Mouse (Mus musculus) kidney, adult 2 months (tissue): ENCODE measurements at regions not wholly inside any gene's neighbourhood (a gene's known extent, or its start where the extent isn't known, plus 50 kb on each side); places are given as distances from the start of the nearest gene placed in this dataset.

Experiments
- DNase-seq: peaks from one replicate; pipeline ENCODE4 v3.0.0; 2021
- H3K27ac ChIP-seq: fragments of 200-500 bp; 2 replicates; pipeline ENCODE4 v1.5.1; 2012; ENCODE audit warnings: low read depth, low read length, control low read depth, inconsistent platforms; ENCODE audit not compliant: insufficient read depth
- H3K27me3 ChIP-seq: fragments of 200-500 bp; replicated peaks from 2 replicates; pipeline ENCODE4 v1.6.1; 2012; ENCODE audit warnings: mild to moderate bottlenecking, moderate library complexity, low read length, inconsistent platforms; ENCODE audit not compliant: control insufficient read depth, insufficient read depth
- H3K36me3 ChIP-seq: fragments of 200-500 bp; 2 replicates; pipeline ENCODE4 v1.6.1; 2012; ENCODE audit warnings: mild to moderate bottlenecking, moderate library complexity, low read length, inconsistent platforms; ENCODE audit not compliant: control insufficient read depth, insufficient read depth
- H3K4me1 ChIP-seq: fragments of 200-500 bp; 2 replicates; pipeline ENCODE4 v1.6.1; 2011; ENCODE audit warnings: low read length; ENCODE audit not compliant: control insufficient read depth, insufficient read depth
- H3K4me3 ChIP-seq: fragments of 200-500 bp; 2 replicates; pipeline ENCODE4 v1.5.1; 2011; ENCODE audit warnings: mild to moderate bottlenecking, low read depth, low read length, control low read depth; ENCODE audit not compliant: insufficient read depth
- CTCF ChIP-seq: fragments of 200-500 bp; conservative IDR thresholded peaks from 2 replicates; pipeline ENCODE4 v1.5.1; 2011; ENCODE audit warnings: low read depth, mild to moderate bottlenecking, control low read depth, low read length, moderate library complexity, mixed read lengths; ENCODE audit not compliant: insufficient read depth, insufficient read length
- POLR2A ChIP-seq: fragments of 200-500 bp; IDR thresholded peaks from one replicate; pipeline ENCODE4 v1.6.1; 2011; ENCODE audit warnings: low read depth, low read length, control low read depth
- WGBS: fragments of 180-500 bp; shearing (Covaris S2); methylation state at CpG from one replicate; pipeline ENCODE4 v1.1.7; 2018; 5-methylcytosine and 5-hydroxymethylcytosine counted together

DNA sequence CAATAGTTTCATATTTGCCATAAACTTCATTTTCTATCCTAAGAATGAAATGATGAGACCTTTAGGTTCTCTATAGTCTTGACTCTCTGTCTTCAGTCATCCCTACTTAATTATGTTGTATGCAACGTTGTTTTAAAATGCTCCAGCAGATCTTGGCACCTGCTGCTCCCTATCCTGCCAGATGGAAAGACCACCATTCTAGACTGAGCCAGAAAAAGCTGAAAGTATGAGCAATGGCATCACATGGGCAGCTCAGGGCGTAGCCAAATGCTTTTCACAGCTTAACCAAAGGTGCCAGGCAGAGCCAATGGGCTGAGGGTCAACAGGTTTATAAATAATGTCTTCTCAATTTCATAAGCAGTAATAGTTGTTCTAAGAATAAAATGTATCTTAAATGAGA is 190.2 kb upstream of the Cdh20 start:
- Histone ChIP-seq H3K4me1 (no peaks in the 10 kb centered on the region), H3K4me3 (no peak overlapping the region), H3K27ac (no peak overlapping the region), H3K27me3 (no peaks in the 10 kb centered on the region), H3K36me3 (no peaks in the 10 kb centered on the region)
- 52% methylated on average over 2 of the region's 2 CpGs for WGBS
- no peak for DNase-seq
- TF ChIP-seq POLR2A, result no peak
- no peak for TF ChIP-seq CTCF

DNA sequence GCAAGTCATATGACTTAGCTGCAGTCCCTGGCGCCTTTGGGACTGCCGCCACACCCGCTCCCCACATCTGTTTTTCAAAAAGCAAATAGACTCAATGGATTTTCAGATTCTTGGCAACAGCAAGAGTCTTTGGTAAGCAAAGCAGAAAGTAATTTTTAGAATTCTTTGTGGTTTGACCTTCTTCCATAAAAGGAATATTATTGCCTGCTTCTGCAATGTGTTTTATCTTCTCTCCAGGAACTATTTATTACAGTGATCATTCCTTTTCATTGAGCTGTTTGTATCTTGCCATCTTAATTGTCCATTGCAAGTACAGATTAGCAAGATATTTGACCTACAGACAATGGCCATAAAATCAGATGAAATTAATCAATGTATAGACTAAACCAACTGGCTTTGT is 184.2 kb upstream of the Cdh20 start:
- no peak for TF ChIP-seq CTCF
- TF ChIP-seq POLR2A, result no peak
- H3K27ac ChIP-seq, result no peak overlapping the region
- WGBS, result 90% methylated on average over 3 of the region's 3 CpGs
- no peak overlapping the region for H3K4me3 ChIP-seq
- no peaks in the 10 kb centered on the region for H3K36me3 ChIP-seq
- DNase-seq, result no peak
- H3K27me3 ChIP-seq, result no peaks in the 10 kb centered on the region
- no peaks in the 10 kb centered on the region for H3K4me1 ChIP-seq

DNA sequence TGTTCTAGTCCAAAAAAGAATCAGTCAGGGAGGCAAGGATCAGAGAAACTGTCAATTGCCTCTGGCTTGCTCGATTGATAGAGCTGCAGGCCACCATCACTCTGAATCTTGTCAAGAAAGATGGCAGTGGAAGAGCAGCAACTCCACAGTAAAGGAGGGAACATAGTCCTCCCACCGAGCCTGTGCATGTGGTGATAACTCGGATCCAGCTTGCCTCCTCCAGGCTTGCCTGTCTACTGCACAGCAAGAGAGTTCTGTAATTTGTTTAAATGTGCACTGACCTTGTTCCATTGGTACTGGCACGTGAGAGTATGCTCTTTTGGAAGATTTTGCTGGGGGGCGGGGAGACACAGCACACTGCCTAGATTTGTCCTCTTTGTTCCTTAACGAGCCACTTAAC is 181.3 kb upstream of the Cdh20 start:
- WGBS, result 69% methylated on average over 6 of the region's 6 CpGs
- Histone ChIP-seq H3K27ac (no peak overlapping the region), H3K4me1 (no peaks in the 10 kb centered on the region), H3K4me3 (no peak overlapping the region), H3K27me3 (no peaks in the 10 kb centered on the region), H3K36me3 (no peaks in the 10 kb centered on the region)
- DNase-seq, result no peak
- TF ChIP-seq CTCF (no peak), POLR2A (no peak)

DNA sequence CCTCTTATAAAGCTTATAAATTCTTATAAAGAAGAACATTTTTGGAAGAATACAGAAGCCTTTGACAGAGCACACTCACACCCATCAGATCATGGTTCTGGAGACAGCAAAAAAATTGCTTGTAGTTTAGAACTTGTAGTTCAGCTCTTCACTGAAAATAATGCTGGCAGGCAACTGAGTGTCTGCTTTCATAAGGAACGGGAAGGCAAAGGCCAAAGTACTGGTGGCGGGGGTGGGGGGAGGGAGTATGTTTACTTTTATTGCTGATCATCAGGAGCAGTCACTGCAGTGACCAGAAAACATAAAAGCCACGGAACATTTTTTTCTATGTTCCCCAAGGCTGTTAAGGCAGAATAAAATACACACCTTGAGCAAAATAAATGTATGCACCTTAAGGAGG is 163.0 kb upstream of the Cdh20 start:
- H3K4me1 ChIP-seq, result no peaks in the 10 kb centered on the region
- TF ChIP-seq POLR2A, result no peak
- TF ChIP-seq CTCF, result no peak
- 25% methylated on average over 3 of the region's 3 CpGs for WGBS
- DNase-seq, result peak; percentile 30
- H3K4me3 ChIP-seq, result no peak overlapping the region
- no peaks in the 10 kb centered on the region for H3K27me3 ChIP-seq
- no peak overlapping the region for H3K27ac ChIP-seq
- no peaks in the 10 kb centered on the region for H3K36me3 ChIP-seq

DNA sequence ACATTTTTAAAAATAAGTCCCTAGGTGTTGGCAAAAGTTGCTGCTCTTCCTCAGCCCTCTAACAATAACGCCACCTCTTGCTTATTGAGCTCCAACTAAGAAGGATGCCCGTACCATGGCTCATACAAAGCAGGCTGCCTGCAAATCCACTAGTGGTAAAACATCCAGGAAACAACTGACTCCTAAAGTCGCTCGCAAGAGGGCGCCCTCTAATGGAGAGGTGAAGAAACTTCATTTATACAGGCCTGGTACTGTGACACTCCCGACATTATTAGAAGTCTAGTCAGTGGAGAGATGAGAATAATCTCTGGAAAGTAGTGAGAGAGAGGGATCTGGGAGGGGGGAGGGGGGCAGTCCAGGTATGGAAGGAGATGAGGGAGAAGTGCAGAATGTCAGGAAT is 158.9 kb upstream of the Cdh20 start:
- Histone ChIP-seq H3K27me3 (no peaks in the 10 kb centered on the region), H3K36me3 (no peaks in the 10 kb centered on the region), H3K4me1 (no peaks in the 10 kb centered on the region), H3K27ac (no peak overlapping the region), H3K4me3 (no peak overlapping the region)
- TF ChIP-seq CTCF, result peak; percentile 31
- no peak for TF ChIP-seq POLR2A
- DNase-seq, result no peak
- 39% methylated on average over 6 of the region's 6 CpGs for WGBS

DNA sequence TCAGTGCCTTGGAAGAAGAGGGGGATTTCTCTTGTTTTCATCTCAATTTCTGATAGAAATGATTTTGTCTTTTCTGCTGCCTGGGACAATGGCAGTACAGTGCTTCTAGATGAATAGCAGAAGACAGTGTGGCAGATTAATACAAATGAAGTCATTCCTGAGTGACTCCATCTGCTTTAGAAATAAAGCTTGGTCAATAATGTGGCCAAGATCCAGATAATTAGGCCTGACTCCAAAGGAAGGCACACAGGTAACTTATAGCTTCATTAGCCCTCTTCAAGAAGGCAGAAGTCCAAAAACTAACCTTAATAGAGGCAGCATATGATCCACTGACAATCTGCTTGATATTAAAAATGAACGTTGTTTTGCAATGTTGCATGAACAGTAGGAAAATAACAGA is 151.0 kb upstream of the Cdh20 start:
- Histone ChIP-seq H3K27me3 (no peaks in the 10 kb centered on the region), H3K4me1 (no peaks in the 10 kb centered on the region), H3K27ac (no peak overlapping the region), H3K4me3 (no peak overlapping the region), H3K36me3 (no peaks in the 10 kb centered on the region)
- no peak for TF ChIP-seq CTCF
- 91% methylated on average over 1 of the region's 1 CpGs for WGBS
- no peak for DNase-seq

DNA sequence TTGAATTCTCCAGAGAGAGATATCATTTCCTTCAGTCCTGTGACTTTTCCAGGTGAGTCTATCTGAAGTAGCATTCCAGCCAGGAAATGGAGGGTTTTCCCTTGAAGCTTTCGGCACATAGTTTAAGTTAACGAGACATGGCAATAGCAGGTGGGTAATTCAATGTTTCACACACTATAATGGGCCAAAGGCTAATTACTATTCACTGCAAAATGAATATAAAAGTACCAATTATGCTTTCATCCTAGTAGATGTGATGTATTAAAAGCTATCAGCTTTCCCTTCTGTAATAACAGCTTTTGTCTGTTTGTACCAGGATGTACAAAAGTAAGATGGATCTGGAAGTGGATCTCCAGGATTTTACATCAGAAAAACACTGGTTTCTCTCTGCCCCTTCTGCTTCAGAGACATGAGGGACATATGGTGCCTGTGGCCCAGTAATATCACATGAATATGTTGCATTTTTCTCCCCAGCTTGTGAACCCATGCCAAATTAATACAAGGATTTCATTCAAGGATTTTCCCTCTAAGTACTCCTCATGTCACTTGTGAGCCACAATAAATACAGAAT is 148.4 kb upstream of the Cdh20 start:
- Histone ChIP-seq H3K27ac (no peak overlapping the region), H3K36me3 (no peaks in the 10 kb centered on the region), H3K27me3 (no peaks in the 10 kb centered on the region), H3K4me1 (no peaks in the 10 kb centered on the region), H3K4me3 (no peak overlapping the region)
- DNase-seq, result no peak
- TF ChIP-seq CTCF, result no peak
- TF ChIP-seq POLR2A, result no peak
- WGBS, result 80% methylated on average over 2 of the region's 2 CpGs

DNA sequence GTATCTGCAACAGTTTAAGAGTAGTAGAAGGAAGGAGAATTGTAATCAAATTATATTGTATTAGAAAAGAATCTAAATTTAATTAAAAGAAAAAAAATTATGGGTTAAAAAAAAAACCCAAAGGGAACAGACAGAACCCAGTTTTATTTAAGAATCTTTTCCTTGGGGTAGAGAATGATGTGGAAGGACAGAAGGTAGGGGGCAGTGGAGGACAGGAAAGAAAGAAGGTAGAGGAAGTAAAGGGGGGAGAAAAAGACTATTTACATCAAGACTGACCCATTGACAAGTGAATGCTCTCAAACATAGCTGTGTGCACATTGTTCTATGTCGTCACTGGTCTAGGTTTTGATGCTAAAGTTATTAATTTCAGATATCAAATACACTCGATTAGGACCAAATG is 142.8 kb upstream of the Cdh20 start:
- H3K4me1 ChIP-seq, result no peaks in the 10 kb centered on the region
- WGBS, result 58% methylated on average over 2 of the region's 2 CpGs
- DNase-seq, result no peak
- H3K36me3 ChIP-seq, result no peaks in the 10 kb centered on the region
- no peak overlapping the region for H3K4me3 ChIP-seq
- no peaks in the 10 kb centered on the region for H3K27me3 ChIP-seq
- no peak for TF ChIP-seq POLR2A
- no peak for TF ChIP-seq CTCF
- H3K27ac ChIP-seq, result no peak overlapping the region
